Mouse (Mus musculus) MEL (cell line): ENCODE data around the gene Mmel1.

Experiments
- BHLHE40 ChIP-seq: IDR thresholded peaks from 2 replicates; pipeline ENCODE4 v1.6.1; 2012; ENCODE audit warnings: low read depth, mild to moderate bottlenecking, inconsistent platforms, low read length, improper control_type of control experiment, borderline replicate concordance
- CTCF ChIP-seq, 3 experiments: IDR thresholded peaks in 2 of 3; conservative IDR thresholded peaks in 1 of 3; 2 replicates each; pipeline ENCODE4 v1.5.1; 2011 to 2012; ENCODE audit warnings: low read length in 3 of 3, low read depth in 2 of 3, mild to moderate bottlenecking in 2 of 3, improper control_type of control experiment in 1 of 3, inconsistent platforms in 1 of 3, mixed read lengths in 1 of 3, moderate library complexity in 1 of 3; ENCODE audit not compliant: control insufficient read depth in 1 of 3, insufficient read depth in 1 of 3, poor library complexity in 1 of 3, severe bottlenecking in 1 of 3

DNA sequence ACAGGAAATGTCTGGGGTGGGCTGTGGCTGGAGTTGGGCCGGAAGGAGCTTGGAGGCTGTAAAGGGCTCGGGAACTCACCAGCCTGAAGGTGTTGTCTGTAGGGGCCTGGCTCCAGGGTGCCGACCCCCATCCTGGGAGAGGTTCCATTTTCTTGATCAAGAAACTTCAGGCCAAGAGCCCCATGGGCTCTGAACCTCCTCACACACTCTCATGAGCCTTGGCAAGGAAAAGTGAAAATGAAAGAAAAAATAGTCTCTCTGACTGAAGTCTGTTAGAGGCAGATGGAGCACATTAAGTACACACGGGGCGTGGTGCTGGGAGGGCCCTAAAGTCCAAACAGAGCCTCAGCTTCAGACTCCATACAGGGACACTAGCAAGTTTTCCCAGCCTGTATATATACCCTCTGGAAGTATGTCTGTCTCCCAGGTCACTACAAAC, 58.5 kb downstream of the Mmel1 start:
- TF ChIP-seq BHLHE40 (no peak), CTCF (IDR thresholded peaks at IDR 0.05 in 2 of 3, conservative IDR thresholded peaks at IDR 0.05 in 1 of 3; ENCODE audit: control insufficient read depth in 1 of 3, insufficient read depth in 1 of 3, low read depth in 2 of 3, low read length in 3 of 3, poor library complexity in 1 of 3, severe bottlenecking in 1 of 3) (no peak)
